Mouse (Mus musculus) G1E-ER4 (cell line): ENCODE results near the gene Syngr2. TPM values are rescaled to one million over a fixed set of nuclear protein-coding genes. Genes with fewer than 3 reads are reported as not detected.

ENCODE experiments used
- GATA1 ChIP-seq: IDR thresholded peaks from one replicate; pipeline ENCODE4 v1.8.0; 2012; ENCODE audit warnings: low read length, inconsistent platforms
- polyA plus RNA-seq: library from polyadenylated mRNA; stranded (reverse); fragments of >175 nt; gene quantifications from 2 replicates; pipeline ENCODE4 v1.2.3, GENCODE M21; 2012

Syngr2 gene
- polyA plus RNA-seq, 1 experiment = 191 TPM

DNA sequence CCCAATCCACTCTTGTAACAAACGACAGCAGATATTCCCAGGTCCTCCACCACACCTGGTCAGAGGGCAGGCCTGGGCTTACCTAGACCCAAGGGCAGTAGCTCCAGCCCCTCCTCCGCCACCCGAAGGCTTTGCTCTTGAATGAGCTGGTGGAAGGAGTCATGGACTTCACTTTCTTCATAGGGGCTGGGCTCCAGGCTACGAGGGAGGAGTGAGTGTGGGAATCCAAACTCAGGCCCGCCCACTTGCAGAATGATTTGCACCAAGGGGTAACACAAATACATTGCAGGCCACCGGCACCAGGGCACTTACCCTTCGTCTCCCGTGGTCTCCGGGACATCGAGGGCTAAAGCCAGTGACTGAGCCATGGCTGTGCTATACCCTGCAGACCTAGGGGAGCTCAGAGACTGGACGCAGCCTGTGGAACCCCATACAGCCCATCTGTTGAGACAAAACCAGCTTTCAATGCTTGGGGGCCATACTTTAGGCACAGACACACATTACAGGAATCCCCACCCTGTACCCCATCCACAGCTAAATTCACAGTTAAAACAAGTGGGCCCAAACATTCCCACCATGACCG, 30.5 kb upstream of the Syngr2 start:
- no peak for TF ChIP-seq GATA1

GRCm38 (mm10) chr11:117779434-117780198, 29.9 kb upstream of the Syngr2 start:
- no peak for TF ChIP-seq GATA1

GRCm38 (mm10) chr11:117780199-117780515, 29.3 kb upstream of the Syngr2 start:
- no peak for TF ChIP-seq GATA1

DNA sequence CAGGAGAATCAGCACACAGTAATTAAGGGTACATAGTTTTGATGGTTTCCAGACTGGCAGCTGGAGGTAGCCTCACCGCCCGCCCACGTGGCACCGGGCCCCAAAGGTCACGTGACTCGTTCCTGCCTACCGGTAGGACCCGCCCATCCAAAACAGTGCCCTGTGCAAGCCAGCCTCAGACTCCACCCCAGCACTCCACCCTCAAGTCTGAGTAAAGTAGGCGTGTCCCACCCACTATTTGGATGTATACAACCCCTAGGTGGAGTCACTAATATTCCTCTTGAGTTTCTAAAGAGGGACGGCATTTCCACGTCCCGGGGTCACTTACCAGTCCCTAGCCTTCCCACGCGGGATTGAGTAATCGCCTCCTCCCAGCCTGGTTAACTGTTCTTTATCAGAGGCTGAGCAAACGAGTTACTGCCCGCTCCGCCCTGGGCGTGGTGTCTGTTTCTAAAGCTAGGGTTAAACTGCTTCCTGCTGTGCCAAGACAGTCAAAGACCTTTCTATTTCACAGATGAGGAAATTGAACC, 28.8 kb upstream of the Syngr2 start:
- no peak for TF ChIP-seq GATA1

DNA sequence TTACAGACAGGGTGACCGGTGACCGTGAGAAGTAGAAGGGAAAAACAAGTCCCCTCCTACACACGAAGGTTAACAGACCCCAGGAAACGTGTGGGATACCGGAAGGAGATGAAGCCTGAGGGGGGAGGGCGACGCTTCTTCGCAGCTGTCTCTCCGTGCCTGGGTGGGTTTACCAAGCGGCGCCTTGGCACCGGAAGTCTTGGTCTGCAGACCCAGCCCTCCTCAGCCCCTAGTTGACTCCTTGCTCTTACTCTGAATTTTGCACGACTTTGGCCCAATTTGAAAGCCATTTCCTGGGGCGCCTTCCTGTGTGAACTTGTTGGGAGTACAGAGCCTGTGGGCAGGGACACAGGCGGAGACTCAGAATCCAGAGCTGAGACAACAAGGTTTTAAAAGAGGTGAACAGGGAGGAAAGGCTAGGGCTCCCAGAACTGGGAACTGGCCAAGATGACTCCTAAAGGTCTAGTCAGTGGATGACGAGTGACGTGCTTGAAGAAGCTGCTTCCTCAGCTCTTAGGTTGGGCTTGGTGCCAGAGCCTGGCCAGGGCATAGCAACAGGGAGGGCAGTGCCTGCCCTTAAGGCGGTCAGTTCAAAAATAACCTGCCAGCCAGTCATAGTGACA, 28.2 kb upstream of the Syngr2 start:
- TF ChIP-seq GATA1 = no peak

DNA sequence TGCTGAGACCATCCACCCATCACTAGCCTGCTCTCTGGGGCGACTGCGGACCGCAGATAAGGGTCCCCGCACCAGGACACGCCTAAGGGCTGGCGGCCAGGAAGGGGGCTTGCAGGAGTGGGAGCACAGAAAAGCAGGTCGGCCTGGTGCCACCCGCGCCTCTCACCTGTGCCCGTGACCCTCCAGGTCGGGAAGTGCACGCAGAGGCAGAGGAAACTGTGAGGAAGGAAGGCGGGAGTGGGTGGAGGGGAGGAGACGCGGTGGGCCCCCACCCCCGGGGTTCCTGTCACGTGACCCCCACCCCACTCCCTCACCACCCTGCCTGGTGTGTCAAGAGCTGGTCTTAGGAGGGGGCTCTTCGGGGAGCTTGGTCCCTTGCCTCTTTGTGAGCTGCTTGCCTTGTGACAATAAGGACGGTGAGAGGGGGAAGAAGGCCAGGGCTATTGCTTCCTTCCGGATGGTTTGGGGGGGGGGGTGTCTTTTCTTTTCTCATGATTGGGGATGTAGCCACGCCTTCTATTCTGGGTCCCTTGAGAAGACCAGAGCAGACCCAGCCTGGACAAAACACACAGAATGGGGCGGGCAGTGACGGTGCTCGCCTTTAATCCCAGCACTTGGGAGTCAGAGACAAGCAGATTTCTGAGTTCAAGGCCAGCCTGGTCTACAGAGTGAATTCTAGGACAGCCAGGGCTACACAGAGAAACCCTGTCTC, 27.3 kb upstream of the Syngr2 start, which contains the start of the genes Tmc8 and Tmc6:
Gene Tmc8 (plus strand): TSS at position 84 of the 712 bp plus-strand sequence.
Gene Tmc6 (minus strand): TSS at position 206 of the 712 bp plus-strand sequence.
- no peak for TF ChIP-seq GATA1

DNA sequence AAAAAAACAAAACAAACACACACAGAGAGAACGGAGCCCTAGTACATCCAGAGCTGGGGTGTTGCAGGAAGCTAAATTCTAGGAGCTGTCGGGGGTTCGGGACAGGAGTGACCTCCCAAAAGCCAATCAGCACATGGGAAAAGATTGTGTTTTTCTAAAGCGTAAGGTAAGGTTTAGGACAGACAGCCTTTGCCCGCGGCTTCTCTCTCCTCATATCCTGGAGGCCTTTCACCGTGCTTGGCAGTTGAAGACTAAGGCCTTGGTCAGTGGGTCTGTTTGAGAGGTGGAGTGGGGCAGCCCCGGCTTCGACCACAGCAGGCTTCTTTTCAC, 26.8 kb upstream of the Syngr2 start:
- TF ChIP-seq GATA1 = no peak

- TF ChIP-seq GATA1 = no peak
Measured at GRCm38 (mm10) chr11:117783089-117783488, 26.4 kb upstream of the Syngr2 start.

GRCm38 (mm10) chr11:117783683-117784309, 25.7 kb upstream of the Syngr2 start:
- no peak for TF ChIP-seq GATA1

- no peak for TF ChIP-seq GATA1
Measured at GRCm38 (mm10) chr11:117786294-117786693, 23.2 kb upstream of the Syngr2 start.

- no peak for TF ChIP-seq GATA1
Measured at GRCm38 (mm10) chr11:117790286-117790685, 19.2 kb upstream of the Syngr2 start.

DNA sequence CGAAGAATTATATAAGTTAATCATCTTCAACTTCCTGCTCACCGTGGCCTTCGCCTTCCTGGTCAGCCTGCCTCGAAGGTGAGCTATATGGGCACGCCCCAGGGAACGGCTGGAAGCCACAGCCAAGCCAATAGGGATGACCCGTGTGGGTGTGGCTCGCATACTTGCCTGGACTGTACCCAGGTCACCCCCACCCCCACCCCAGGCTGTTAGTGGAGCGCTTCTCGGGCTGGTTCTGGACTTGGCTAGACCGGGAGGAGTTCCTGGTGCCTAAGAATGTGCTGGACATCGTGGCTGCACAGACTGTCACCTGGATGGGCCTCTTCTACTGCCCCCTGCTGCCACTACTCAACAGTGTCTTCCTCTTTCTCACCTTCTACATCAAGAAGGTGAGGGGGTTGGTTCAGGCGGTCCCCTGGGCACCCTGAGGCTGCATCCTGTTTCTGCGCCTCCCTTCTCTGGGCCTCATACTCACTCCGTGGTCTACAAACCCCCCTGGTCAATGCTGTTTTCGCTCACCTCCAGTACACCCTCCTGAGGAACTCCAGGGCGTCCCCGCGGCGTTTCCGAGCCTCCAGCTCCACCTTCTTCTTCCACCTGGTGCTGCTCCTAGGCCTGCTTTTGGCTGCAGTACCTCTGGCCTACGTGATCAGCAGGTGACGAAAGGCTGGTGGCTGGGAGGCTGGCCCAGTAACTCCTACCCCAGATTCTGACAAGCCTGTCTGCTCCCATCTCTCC, 18.6 kb upstream of the Syngr2 start:
- TF ChIP-seq GATA1 = no peak

DNA sequence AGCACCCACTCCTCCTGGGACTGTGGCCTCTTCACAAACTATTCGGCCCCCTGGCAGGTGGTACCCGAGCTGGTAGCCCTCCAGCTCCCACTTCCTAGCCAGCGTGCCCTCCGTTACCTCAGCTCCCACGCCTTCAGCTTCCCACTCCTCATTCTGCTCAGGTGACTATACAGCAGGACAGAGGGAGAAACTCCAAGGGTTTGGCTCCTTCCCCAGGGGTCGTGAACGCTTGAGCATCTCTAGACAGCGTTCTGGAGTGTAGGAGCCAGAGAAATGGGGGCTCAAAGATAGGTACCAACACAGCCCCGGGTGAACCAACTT, 18.1 kb upstream of the Syngr2 start:
- no peak for TF ChIP-seq GATA1

DNA sequence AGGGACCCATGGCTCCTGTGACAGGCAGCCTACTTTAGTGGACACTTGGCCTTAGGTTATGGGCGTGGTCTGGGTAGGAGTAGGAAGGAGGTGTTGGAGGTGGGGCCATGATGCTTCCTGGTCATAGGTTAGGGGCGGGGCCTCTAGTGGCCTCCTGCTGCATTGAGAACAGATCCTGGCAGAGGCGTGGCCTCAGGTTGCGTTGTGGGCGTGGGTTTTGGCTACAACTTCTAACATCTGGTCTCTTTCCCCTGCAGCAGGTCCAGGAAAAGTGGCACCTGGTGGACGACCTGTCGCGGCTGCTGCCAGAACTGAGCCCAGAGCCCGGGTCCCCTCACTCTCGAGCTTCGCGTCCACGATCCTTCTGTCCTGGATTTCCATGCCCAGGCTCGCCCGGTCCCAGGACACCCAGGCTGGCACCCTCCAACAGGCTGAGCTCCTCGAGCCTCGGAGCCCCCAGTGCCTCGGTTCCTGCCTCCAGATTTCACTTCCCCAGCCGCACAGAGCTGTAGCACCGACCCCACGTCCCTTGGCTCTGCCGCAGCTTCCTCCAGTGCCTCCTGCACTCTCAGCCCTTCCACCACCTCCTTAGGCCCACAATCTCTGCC, 17.1 kb upstream of the Syngr2 start:
- no peak for TF ChIP-seq GATA1
